Mouse (Mus musculus): ENCODE data around the gene Tbpl1. TPM values are rescaled to one million over a fixed set of nuclear protein-coding genes. Genes with fewer than 3 reads are reported as not detected.

The Tbpl1 gene
- total RNA-seq, 2 experiments from 2014 or later, result 30.7 to 31.7 TPM

Small RNAs within 50 kb of the gene (microRNA-seq; reads per million reads assigned to microRNA genes)
- gene Mir7663 (ENCODE audit: borderline number of aligned reads in 2 of 2), result 0 reads per million in 2 experiments

Other genes starting within 250 kb of the Tbpl1 start
- 1 to 10 TPM; 1.3 to 1.7 TPM for gene Slc2a12, start 86.9 kb downstream of the Tbpl1 start, total RNA-seq (2021)
- 10 to 100 TPM in 1 of 2 experiments, 1 to 10 TPM in 1; 7.1 to 11.0 TPM for gene Tcf21, start 88.2 kb upstream of the Tbpl1 start, total RNA-seq (2021)

Data from adrenal gland, adult 18-20 months (tissue).